Mouse (Mus musculus): ENCODE measurements around the gene Gpr183.

Gpr183 gene

DNA sequence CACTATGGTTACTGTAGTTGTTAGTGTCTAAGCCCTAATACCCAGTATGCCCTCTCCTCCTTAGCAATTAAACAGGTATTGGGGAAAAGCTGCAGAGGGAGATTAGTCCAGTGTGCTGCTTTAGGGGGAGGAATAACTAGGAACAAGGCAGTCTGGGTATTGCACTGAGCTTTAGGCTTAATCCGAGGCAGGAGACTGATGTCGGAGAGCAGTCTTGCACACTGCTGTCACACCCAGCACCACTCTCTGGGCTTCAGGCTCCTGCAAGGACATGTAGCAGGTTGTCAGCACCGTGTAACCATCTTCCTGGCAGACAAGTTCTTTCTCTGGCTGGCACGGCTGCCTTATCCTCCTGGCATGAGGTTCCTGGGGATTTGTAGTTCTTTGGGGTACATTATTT is 32.8 kb downstream of the Gpr183 start:
- no peak for DNase-seq (ENCODE audit: extremely low spot score, low spot score)

DNA sequence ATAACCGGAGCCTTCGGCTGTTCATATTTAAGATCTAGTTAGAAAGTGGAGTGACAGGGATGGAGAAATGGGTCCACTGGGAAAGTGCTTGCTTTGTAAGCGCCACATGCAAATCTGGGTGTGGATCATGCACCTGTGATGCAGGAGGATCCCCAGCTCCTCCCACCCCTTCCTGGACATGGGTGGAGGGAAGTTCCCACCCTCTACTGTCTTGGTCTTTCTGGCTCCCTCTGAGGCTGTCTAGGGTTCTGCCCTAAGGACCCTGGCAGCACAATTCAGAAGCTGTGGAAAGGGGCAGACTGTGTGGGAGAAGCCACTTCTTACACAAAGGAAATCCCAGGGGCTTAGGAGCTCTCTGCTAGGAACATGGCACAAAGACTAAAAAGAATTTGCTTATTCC is 33.4 kb downstream of the Gpr183 start:
- DNase-seq (ENCODE audit: extremely low spot score, low spot score): no peak

DNA sequence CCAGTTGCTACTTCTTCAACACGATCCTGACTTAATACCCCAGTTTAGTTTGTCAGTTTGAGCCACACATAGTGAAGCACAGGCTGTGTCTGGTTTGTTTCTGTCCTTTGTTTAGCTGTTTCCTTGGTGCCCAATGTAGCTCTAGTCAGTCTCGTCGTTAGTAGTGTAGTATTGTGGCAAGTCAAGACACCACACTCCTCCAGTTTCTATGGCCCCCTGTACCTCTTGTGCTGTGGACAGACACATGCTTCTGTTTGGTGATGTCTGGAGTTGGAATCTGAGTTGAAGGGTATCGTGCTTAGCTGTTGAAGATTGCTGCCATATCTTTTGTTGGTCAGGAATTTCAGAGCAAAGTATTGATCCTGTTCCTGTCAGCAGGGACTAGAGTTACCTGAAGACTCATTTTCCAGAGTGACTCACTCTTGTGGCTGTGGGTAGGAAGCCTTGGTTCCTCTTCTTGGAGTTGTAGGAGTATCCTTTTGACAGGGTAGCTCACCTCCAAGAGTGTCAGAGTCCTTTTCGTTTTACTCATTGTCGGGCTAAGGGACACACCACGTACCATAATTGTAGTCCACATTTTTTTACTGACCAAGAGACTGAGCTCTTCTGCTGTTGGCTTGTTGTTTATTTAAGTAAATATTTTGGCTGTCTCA is 34.1 kb downstream of the Gpr183 start:
- no peak for DNase-seq (ENCODE audit: extremely low spot score, low spot score)

DNA sequence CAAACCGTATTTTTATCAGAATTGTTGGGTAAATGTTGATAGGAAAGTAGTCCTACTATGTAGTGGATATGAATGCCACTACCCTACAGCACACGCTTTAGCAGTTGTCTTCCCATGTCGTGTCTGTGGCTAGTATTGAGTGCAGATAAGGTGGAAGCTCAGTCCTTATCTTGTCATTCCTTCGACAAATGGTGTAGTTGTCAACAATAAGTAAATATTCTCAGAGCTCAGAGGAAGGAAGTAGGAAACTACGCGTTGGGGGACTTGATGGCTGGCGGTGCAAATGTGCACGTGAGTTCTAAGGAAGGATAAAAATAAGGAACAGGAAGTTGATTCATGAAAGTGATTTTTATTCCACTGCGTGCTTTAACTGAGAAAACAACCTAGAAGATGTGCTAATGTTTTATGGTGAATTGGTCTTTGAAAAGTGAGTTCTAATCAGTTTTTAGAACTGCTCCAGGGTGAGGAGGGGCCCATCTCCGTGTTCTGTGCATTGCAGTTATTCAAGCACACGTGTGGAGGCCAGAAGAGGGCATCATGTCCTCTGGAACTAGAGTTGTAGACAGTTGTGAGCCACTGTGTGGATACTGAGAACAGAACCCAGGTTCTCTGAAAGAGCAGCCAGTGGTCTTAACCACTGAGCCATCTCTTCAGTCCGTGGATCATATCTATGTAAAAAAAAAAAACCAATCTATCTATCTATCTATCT is 35.6 kb downstream of the Gpr183 start:
- DNase-seq (ENCODE audit: extremely low spot score, low spot score): no peak

DNA sequence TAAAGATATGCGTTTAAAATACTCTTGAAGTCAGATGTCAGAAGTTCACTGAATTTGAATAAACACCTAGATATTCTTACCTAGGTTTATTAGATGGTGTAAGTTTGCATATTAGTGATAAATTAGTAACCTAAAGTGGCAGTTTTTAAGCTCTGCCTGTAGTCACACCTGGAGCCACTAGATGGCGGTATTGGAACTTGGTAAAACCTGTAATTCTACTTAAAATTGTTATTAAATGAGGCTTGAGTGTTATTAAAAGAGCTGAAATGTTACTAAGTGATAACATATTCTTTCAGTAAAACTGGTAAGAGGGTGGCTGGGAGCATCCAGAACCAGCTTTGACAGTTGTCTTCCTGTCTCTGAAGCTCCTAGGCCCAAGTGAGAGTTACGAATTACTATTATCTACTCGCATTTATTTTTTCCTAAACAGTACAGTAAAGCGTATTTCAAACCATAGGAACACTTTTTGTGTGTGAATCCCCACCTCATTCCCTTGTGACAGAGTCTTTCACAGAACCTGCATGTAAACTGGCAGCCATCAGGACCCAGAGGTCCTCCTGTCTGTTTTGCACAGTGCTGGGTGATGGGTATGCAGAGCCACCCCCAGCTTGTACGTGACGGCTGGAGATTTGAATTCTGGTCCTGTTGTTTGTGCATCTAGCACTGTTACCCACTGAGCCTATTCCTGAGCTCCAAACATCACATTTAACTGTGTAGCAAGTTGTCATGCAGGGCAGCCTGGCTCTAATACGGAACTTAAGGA is 36.4 kb downstream of the Gpr183 start:
- DNase-seq (ENCODE audit: extremely low spot score, low spot score): peak; percentile 47

DNA sequence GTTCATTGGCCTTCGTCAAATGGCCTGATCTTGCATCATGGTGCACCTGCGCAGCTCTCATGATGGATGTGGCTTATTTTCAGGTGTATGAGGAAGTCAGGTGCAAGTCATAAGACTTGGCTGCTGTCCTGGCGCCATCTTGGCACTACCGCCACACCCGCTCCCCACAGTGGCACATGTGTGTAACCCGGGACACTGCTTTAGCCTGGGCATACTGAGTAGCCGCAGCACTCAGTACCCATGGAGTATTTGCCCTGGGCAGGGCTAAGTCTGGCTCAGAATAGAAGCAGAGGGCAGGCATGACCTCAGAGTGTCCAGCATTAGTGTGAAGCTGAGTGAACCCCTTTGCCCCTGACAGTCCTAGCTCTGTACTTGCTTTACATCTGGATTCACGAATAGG is 37.5 kb downstream of the Gpr183 start:
- DNase-seq (ENCODE audit: extremely low spot score, low spot score): no peak

DNA sequence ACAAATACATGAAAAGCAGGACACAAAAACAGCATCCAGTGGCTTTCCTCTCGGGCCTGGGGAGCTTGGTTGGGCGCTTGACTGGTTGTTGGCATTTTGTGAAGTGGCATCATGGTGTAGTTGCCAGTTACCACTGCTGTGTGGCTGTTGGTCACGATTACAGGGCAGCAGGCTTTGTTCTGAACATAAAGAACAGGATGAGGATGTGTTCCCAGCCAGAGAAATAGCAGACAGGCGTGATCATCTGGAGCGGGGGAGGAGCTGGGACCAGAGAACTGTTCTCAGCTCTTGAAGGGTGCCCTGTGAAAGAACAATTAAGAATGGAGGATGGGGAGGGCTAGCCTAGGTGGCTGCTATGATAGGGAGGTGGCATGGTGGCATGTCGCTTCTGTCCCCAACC is 38.1 kb downstream of the Gpr183 start:
- no peak for DNase-seq (ENCODE audit: extremely low spot score, low spot score)

DNA sequence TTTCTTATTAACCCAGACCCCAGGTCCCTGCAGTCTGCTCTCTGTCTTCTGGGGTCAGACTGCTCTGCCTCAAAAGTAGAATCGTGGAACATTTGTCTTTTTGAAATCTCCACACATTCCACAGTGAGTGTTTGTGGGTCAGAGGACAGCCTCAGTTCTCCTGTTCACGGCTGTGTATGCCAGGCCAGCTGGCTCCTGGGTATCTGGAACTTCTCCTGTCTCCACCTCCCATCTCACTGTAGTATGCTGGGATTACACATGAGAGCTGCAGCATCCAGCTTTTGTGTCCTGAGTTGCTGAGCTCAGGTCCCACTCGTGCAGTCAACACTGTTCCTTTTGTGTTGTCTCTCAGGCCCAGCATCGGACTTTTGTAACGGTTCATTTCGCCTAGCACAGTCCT is 40.1 kb downstream of the Gpr183 start:
- DNase-seq (ENCODE audit: extremely low spot score, low spot score): no peak

DNA sequence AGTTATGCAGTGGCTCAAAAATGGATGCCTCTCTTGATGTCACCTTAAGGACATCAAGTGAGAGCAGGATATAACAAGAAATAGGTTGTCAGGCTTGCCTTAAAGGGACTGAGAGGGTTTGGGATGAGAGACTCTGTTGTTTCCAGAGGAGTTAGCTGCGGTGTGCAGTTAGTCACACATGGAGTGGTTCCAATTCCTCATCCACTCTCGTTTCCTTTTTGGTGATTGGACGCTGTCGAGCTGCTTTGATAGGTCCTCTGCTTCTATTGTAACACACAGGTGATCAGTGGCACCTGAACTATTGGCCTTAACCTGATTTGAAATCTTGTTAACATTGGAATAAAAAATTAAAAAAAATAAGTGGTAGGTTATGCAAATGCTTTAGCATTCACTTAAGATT is 42.3 kb downstream of the Gpr183 start:
- no peak for DNase-seq (ENCODE audit: extremely low spot score, low spot score)

DNA sequence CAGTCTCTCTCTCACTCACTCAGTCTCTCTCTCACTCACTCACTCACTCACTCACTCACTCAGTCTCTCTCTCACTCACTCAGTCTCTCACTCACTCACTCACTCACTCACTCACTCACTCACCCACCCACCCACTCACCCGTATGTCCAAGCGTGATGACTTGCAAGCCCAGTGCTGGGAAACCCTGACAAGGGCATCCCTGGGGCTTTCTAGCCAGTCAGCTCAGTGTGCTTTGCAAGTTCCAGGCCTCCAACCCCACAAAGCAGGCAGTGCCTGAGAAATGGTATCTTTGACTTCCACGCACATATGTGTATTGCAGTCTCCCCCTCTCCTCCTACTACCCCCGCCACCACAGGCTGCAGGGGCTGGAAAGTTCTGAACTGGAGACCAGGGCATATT is 43.0 kb downstream of the Gpr183 start:
- DNase-seq (ENCODE audit: extremely low spot score, low spot score): no peak

DNA sequence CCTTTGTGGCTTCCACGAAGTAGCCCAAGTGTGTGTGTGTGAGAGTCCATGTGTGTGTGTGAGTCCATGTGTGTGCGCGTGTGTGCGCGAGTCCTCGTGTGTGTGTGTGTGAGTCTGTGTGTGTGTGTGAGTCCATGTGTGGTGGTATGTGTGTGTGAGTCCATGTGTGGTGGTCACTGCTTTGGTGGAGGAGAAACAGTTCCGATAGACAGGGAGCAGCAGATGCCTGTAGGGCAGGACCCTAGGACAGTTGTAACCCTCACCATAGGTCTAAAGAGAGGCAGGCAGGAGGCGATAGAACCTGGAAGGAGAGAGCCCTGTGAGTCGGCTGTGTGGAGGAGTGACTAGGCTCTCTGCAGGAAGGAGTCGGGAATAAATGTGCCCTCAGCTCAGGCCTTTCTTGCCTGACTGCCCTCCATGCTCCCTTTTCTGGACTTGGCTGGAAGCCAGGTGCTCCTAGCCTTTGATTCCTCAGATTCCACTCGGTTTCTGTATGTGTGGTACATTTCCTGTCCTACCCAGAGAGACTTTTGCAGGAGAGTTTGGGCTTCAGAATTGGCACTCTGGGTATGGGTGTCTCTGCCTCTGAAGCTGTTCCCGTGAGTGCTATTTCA is 44.4 kb downstream of the Gpr183 start:
- no peak for DNase-seq (ENCODE audit: extremely low spot score, low spot score)

DNA sequence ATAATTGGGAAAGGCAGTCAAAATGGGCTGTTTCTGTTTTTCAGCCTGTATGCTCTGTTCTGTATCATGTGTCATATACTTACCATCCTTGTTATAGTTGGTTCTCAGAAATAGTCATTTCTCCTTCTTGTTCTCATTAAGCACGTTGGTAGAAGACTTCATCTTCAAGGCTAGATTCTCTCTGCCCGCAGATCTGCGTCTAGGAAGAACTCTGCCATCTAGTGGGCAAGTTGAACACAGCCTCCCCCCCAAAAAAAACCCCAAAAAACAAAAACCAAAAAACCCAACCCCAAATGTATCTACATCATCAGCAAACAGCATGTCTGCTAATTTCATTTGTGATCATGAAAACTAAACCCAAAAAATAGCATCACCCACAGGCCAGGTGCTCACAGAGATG is 45.2 kb downstream of the Gpr183 start:
- DNase-seq (ENCODE audit: extremely low spot score, low spot score): no peak

DNA sequence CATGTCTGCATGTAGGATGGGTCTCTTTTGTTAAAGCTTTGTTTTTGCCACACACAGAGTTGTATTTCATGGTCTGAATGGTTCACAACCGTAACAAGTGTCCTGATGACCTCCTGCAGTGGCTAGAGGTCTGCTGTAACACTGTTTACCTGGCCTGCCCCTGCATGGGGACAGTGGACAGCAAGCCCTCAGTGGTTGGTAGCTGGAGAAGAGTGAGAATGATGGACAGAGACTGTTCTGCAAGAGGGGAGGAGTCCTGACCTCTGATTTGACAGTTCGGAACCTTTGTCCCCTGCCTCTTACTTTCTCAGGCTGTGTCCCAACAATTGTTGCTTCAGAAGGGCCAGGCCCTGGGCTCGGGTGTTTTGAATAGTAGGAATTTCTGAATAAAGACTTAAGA is 46.7 kb downstream of the Gpr183 start:
- DNase-seq (ENCODE audit: extremely low spot score, low spot score): no peak

DNA sequence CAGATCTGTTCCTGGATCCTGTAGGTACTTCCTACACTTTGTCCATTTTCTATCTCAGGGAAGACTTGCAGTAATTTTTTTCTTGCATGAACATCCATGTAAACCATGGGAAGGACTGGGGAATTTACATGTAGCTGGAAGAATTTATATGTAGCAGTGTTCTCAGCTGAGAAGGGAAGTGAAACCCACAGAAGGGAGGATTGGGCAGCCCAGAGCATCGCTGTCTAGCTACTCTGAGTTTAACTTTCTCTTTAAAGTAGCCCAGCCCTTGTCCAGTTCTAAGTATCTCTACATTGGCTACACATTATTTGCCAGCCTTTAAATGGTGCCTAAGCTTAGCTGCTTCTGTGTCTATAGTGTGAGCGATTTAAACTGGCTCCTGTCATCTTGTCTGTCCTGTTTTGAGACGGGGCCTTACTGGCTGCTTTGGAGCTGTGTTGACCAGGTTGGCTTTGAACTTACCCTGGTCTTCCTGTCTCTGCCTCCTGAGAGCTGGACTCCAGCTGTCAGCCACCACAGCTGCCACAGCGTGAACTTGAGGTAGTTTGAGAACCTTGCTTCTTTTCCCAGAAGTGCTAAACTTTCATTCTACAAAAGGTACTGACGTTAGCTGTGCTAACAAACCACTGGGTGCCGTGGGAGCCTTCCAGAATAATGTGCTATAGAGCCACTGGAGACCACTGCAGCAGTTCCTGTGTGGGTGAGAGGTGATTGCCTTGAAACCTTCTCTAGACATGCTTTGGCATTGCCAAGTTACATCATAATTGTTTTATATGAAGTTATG is 48.5 kb downstream of the Gpr183 start:
- DNase-seq (ENCODE audit: extremely low spot score, low spot score): no peak

DNA sequence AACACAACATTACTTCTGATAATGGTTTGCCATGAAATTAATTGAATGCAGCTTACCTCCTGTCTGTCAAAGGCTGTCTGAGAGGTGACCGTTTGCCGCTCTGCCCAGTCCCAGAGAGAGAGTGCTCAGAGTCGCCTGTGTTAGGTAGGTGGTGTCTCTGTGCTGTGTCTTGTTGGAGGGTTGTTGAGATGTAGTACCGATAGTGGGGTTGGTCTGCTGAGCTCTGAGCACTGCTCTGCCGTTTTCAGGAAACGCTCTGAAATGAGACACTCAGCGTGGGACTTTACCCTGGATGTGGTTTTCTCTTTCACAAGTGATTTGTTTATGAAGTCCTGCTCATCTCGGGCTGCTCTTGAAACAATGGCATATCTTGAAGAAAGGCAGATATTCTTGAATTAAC is 49.4 kb downstream of the Gpr183 start, which contains the start of gene Gpr18:
Gene Gpr18 (minus strand): TSS at position 161 of the 400 bp plus-strand sequence.
- no peak for DNase-seq (ENCODE audit: extremely low spot score, low spot score)

DNA sequence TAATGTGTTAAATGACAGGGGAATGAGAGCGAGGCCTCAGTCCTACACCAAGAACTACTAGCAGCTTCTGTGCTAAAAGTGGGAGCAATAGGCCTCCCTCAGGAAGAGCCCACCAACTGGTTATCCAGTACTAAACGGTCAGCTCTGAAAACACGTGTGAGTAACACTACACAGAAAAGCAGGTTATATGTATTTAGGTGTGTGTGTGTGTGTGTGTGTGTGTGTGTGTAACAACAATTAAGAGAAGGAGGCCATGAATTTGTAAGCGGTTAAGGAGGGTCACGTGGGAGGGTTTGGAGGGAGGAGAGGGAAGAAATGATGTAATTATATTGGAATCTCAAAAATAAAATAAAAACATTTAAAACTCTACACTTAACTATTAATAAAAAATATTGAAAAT is 49.9 kb downstream of the Gpr183 start:
- DNase-seq (ENCODE audit: extremely low spot score, low spot score): no peak

DNA sequence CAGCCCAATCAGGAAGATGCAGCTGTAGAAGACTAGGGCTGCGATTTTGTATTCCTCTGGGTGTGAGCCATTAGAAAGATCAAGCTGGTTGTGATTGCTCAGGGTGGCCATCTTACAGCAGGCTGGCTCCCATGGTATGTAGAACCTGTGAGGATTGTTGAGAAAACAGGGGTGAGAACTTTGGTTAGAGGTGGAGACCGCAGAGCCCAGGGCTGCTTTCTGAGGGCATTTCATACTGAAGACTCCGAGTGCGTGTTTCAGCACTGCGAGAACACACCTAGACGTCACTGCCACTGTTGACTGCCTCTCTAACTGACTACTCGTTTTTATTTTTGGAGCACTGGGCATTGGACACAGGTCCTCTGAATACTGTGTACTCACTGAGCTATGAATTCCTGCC is 52.5 kb downstream of the Gpr183 start:
- DNase-seq (ENCODE audit: extremely low spot score, low spot score): no peak

DNA sequence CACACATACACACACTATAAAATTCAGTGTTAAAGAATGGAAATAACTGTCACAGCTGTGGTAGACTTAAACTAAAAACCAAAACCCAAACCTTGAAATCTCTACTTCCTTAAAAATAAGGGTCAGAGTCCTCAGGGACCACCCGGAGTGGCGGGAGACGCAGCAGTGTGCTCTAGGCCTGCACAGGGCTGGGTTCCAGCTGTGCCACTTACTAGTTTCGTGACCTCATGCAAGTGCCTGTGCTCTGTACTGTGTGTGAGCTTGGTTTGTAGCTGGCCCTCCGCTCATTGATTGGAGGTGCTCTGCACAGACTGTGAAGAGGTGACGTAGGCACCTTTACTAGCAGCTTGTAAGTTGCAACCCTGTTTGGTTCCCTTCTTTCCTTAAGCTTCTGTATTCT is 55.1 kb downstream of the Gpr183 start:
- DNase-seq (ENCODE audit: extremely low spot score, low spot score): no peak

DNA sequence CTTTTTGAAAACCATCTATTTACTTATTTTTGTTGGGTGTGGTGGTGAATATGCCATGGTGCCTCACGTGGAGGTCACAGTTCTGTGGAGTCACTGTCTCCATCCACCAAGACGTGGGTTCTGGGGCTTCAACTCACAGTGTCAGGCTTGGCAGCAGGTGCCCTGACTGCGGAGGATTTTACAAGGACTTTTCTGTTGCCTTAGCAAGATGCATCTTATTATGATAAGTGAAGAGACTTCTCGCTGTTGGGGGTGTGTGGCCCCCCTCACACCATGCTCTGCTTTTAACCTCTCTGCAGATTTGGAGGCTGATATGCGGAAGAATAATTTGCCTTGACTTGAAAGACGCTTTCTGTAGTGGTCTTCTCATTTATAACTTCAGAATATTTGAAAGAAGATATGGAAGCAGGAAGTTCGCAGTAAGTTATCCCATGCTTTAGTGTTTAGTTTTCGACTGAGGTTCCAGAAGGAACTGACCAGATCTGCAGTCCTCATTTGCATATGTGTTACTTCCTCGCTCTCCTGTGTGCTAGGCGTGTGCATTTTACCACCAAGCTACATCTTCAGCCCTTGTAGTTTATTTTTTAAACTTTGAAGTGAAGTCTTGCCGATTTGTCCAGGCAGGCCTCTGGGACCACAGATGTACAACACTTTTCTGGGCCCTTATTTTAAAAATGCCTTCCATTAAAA is 57.9 kb downstream of the Gpr183 start:
- no peak for DNase-seq (ENCODE audit: extremely low spot score, low spot score)

DNA sequence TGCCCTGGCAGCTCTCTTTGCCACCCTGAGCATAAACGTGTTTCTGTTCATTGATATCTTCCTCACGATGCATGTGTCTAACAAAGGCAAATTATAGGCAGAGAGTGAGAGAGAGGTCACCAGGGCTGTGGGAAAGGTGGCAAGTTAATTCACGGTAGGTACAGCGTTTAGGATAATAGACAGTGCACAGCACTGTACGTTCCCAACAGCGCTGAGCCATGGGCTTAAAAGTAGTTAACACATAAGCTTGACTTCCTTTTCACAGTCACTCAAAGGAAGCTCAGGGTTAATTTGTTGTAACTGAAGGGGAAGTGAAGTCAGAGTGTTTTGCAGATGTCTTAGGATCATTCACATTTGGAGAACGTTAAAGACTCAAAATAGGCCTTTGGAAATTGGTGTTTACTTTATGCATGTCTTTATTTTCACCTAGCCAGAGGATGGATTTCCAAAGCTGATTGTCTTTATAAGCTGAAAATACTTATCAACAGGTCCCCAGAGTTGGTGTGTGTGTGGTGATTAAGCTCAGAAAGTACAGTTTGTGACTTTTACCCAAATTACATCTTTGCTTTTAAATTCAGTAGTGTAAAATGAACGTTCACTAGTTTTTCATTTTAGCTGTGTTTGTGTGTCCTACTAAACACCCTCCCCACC is 58.5 kb downstream of the Gpr183 start:
- DNase-seq (ENCODE audit: extremely low spot score, low spot score): no peak

Measured in neural tube, embryonic 10.5 days (tissue).